Mouse (Mus musculus) bone marrow macrophage, adult 2 months (primary cell): Measurements from ENCODE around the gene Ralbp1.

Experiments
- CTCF ChIP-seq: IDR thresholded peaks from 2 replicates; pipeline ENCODE4 v1.5.1; 2012; ENCODE audit warnings: low read depth, mild to moderate bottlenecking, low read length, moderate library complexity
- POLR2A ChIP-seq: IDR thresholded peaks from 2 replicates; pipeline ENCODE4 v1.6.1; 2012; ENCODE audit warnings: mild to moderate bottlenecking, low read depth, low read length, borderline replicate concordance

GRCm38 (mm10) chr17:65930158-65930826 is 44.7 kb upstream of the Ralbp1 start:
- no peak for TF ChIP-seq CTCF
- TF ChIP-seq POLR2A: no peak
